Mouse (Mus musculus) cerebellum, adult 2 months (tissue): ENCODE results near the gene Gli1.

Source experiments
- CTCF ChIP-seq: fragments of 200-500 bp; IDR thresholded peaks from 2 replicates; pipeline ENCODE4 v1.5.1; 2011; ENCODE audit warnings: low read depth, mild to moderate bottlenecking, control low read depth, low read length, moderate library complexity, borderline replicate concordance; ENCODE audit not compliant: insufficient read depth
- POLR2A ChIP-seq: fragments of 200-500 bp; IDR thresholded peaks from 2 replicates; pipeline ENCODE4 v1.6.1; 2011; ENCODE audit warnings: low read length, control low read depth, borderline replicate concordance; ENCODE audit not compliant: insufficient read depth

GRCm38 (mm10) chr10:127326828-127327227 is 14.9 kb downstream of the Gli1 start:
- TF ChIP-seq POLR2A (no peak), CTCF (no peak)
